Mouse (Mus musculus) liver, embryonic 12.5 days (tissue): ENCODE measurements around the gene Cox16. TPM values are rescaled to one million over a fixed set of nuclear protein-coding genes. Genes with fewer than 3 reads are reported as not detected.

Experiments
- ATAC-seq: fragments of 200-750 bp; cut with Nextera tagmentation; 2 replicates; pipeline ENCODE4 v1.8.0; 2017; ENCODE audit warnings: moderate number of reproducible peaks, mild to moderate bottlenecking, moderate library complexity
- H3K27ac ChIP-seq: fragments of 300-500 bp; sonication (generic); 2 replicates; pipeline ENCODE4 v1.5.1; 2016; ENCODE audit warnings: mild to moderate bottlenecking
- H3K27me3 ChIP-seq: fragments of 300-500 bp; sonication (generic); replicated peaks from 2 replicates; pipeline ENCODE4 v1.6.1; 2016; ENCODE audit warnings: mild to moderate bottlenecking, moderate library complexity
- H3K36me3 ChIP-seq: fragments of 300-500 bp; sonication (generic); 2 replicates; pipeline ENCODE4 v1.6.1; 2016; ENCODE audit warnings: mild to moderate bottlenecking, moderate library complexity
- H3K4me1 ChIP-seq: fragments of 300-500 bp; sonication (generic); 2 replicates; pipeline ENCODE4 v1.6.1; 2016
- H3K4me2 ChIP-seq: fragments of 300-500 bp; sonication (generic); 2 replicates; pipeline ENCODE4 v1.6.1; 2016; ENCODE audit warnings: mild to moderate bottlenecking, moderate library complexity
- H3K4me3 ChIP-seq: fragments of 300-500 bp; sonication (generic); 2 replicates; pipeline ENCODE4 v1.5.1; 2016; ENCODE audit warnings: mild to moderate bottlenecking, moderate library complexity
- H3K9ac ChIP-seq: fragments of 300-500 bp; sonication (generic); 2 replicates; pipeline ENCODE4 v1.6.1; 2016; ENCODE audit warnings: mild to moderate bottlenecking, moderate library complexity
- H3K9me3 ChIP-seq: fragments of 300-500 bp; sonication (generic); replicated peaks from 2 replicates; pipeline ENCODE4 v1.6.1; 2016; ENCODE audit warnings: mild to moderate bottlenecking, moderate library complexity
- WGBS: fragments of 180-500 bp; shearing (Covaris S2); methylation state at CpG from one replicate; pipeline ENCODE4 v1.1.7; 2016; ENCODE audit not compliant: insufficient replicate concordance; 5-methylcytosine and 5-hydroxymethylcytosine counted together
- polyA plus RNA-seq: library from polyadenylated mRNA; unstranded; fragments of >200 nt; fragmentation: Nextera tagmentation; extraction: Ambion mirVana; gene quantifications from 2 replicates; pipeline ENCODE4 v1.2.1, GENCODE M21; 2016

Cox16 gene
- polyA plus RNA-seq, 1 experiment from 2014 or later = 78.4 TPM

DNA sequence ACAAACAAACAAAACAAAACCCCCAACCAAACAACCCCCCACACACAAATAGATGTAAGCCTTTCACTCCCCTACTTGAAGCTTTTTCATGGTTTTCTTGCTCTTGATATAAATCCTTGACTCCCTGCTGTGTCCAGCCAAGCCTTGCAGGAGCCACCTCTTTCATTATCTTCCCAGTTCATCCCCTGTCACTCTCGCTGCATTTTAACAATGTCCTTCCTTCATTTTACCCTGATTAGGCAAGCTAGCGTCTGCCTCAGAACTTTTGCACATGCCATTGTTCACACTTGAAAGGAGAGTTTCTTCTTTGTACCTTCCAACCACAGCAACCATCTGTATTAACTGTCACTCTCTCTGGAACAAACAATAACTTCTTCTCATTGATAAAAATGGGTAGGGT lies 167.1 kb downstream of the Cox16 start:
- H3K9ac ChIP-seq = no peak overlapping the region
- H3K4me3 ChIP-seq = no peak overlapping the region
- H3K36me3 ChIP-seq = no peaks in the 10 kb centered on the region
- no peaks in the 10 kb centered on the region for H3K9me3 ChIP-seq
- H3K27me3 ChIP-seq = no peaks in the 10 kb centered on the region
- H3K27ac ChIP-seq = no peak overlapping the region
- H3K4me2 ChIP-seq = no peak overlapping the region
- no peak for ATAC-seq
- 29% methylated on average over 2 of the region's 2 CpGs for WGBS
- no peaks in the 10 kb centered on the region for H3K4me1 ChIP-seq

DNA sequence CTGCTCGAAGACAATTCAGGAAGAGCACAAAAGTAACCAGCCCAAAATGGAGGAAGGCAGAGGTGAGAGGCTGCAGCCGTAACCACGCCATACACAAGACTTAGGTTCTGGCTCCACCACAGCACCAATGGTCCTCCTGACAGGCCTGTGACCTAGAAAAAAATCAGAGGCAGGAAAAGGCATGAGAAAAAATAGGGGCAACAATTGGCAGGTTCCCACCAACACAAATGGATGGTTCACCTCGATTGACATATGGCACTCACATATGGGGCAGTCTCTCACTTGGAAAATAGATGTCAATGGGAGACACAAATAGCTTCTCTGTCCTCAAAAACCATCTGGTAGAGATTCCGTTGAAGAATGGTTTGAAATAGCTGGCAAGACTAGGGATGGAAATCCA lies 169.0 kb downstream of the Cox16 start:
- no peak for ATAC-seq
- Histone ChIP-seq H3K27me3 (no peaks in the 10 kb centered on the region), H3K36me3 (no peaks in the 10 kb centered on the region), H3K27ac (no peak overlapping the region), H3K4me2 (no peak overlapping the region), H3K4me1 (no peaks in the 10 kb centered on the region), H3K4me3 (no peak overlapping the region), H3K9me3 (no peaks in the 10 kb centered on the region), H3K9ac (no peak overlapping the region)
- 76% methylated on average over 5 of the region's 5 CpGs for WGBS

Other genes with a start within 250 kb of the Cox16 start
- gene Slc8a3, start 151.9 kb downstream of the Cox16 start, polyA plus RNA-seq = 0.02 and 0.05 TPM in 2 replicates
- 0.08 and 0.16 TPM in 2 replicates for gene Gm4787, start 105.7 kb downstream of the Cox16 start, polyA plus RNA-seq
- 0.31 and 0.36 TPM in 2 replicates for gene Adam4, start 63.2 kb downstream of the Cox16 start, polyA plus RNA-seq
- 15.4 and 18.1 TPM in 2 replicates for gene Gm20498, start 47.8 kb upstream of the Cox16 start, polyA plus RNA-seq
- 18.8 and 22.5 TPM in 2 replicates for gene Synj2bp, start 47.8 kb upstream of the Cox16 start, polyA plus RNA-seq
- 0.06 and 0.14 TPM in 2 replicates for gene Adam21, start 83.3 kb upstream of the Cox16 start, polyA plus RNA-seq
- gene Med6, start 109.9 kb upstream of the Cox16 start, polyA plus RNA-seq = 45.9 and 48.1 TPM in 2 replicates
- 0.12 and 0.33 TPM in 2 replicates for gene Ttc9, start 146.1 kb upstream of the Cox16 start, polyA plus RNA-seq